In the genomic region with DNA sequence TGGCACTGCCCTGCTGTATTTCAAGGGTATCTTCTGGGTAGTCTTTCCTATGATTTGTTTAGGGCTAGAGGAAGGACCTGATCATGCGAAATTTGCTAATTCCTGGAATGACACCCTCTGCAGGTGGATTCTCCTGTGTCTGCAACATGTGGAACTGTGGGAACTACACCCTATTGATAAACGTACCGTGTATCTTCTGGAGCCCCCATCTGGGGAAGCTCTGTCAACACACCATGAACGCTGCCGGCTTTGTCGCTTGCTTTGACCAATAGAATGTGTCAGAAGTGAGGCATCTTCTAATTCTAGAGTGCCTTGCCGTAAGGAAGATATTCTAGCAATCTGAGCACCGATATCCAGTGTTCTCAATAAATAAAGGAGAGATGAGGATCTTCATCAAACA, we compare ENCODE assay signal across 22 mouse cellular contexts. TPM values are rescaled to one million over a fixed set of nuclear protein-coding genes. Genes with fewer than 3 reads are reported as not detected.
"Had no signal": no experiment of that assay in that cellular context is flagged by ENCODE, and none has a peak within 500 bp of the region (broad histone marks: within the 10 kb centered on the region; RNA-seq: fewer than 3 reads in every experiment).

No protein-coding gene starts in this region.

- ATAC-seq: midbrain, embryonic 15.5 days had no signal

- H3K4me2 ChIP-seq: limb, embryonic 12.5 days; limb, embryonic 15.5 days; liver, embryonic 11.5 days; liver, embryonic 15.5 days; midbrain, embryonic 12.5 days; midbrain, embryonic 15.5 days; neural tube, embryonic 12.5 days; neural tube, embryonic 15.5 days; stomach, embryonic 15.5 days had no signal

- H3K36me3 ChIP-seq: liver, embryonic 15.5 days; midbrain, embryonic 15.5 days; stomach, embryonic 15.5 days had no signal

- DNase-seq: kidney, adult 9 months; kidney, postnatal 14 days; kidney, postnatal 4 days; left cerebral cortex, postnatal 4 days; lung, adult 2 months; right cerebral cortex, adult 18-20 months; right cerebral cortex, postnatal 14 days; right cerebral cortex, postnatal 4 days; thymus, adult 2 months; thymus, postnatal 14 days; thymus, postnatal 4 days had no signal

- H3K27me3 ChIP-seq: limb, embryonic 12.5 days; limb, embryonic 15.5 days; liver, embryonic 15.5 days; midbrain, embryonic 12.5 days; midbrain, embryonic 15.5 days; neural tube, embryonic 12.5 days; neural tube, embryonic 15.5 days; stomach, embryonic 15.5 days had no signal

- H3K4me1 ChIP-seq: liver, embryonic 15.5 days; midbrain, embryonic 12.5 days; midbrain, embryonic 15.5 days; neural tube, embryonic 12.5 days; neural tube, embryonic 15.5 days; stomach, embryonic 15.5 days had no signal

- H3K9me3 ChIP-seq: limb, embryonic 12.5 days; limb, embryonic 15.5 days; midbrain, embryonic 12.5 days; midbrain, embryonic 15.5 days; neural tube, embryonic 12.5 days; neural tube, embryonic 15.5 days; stomach, embryonic 15.5 days had no signal

- H3K9ac ChIP-seq: limb, embryonic 12.5 days; limb, embryonic 15.5 days; liver, embryonic 15.5 days; midbrain, embryonic 12.5 days; midbrain, embryonic 15.5 days; neural tube, embryonic 12.5 days; neural tube, embryonic 15.5 days; stomach, embryonic 15.5 days had no signal

- H3K27ac ChIP-seq: limb, embryonic 12.5 days; limb, embryonic 15.5 days; liver, embryonic 15.5 days; macrophage; midbrain, embryonic 12.5 days; midbrain, embryonic 15.5 days; neural tube, embryonic 12.5 days; neural tube, embryonic 15.5 days; stomach, embryonic 15.5 days had no signal

- H3K4me3 ChIP-seq: limb, embryonic 12.5 days; limb, embryonic 15.5 days; liver, embryonic 15.5 days; midbrain, embryonic 12.5 days; midbrain, embryonic 15.5 days; neural tube, embryonic 12.5 days; neural tube, embryonic 15.5 days; stomach, embryonic 15.5 days had no signal

RNA-seq across cellular contexts. Expression of gene Kcnmb4, which starts 28.9 kb away (rescaled TPM):
- total RNA-seq: megakaryocyte, adult 5-6 weeks had no signal
- polyA plus RNA-seq: macrophage had no signal
